Mouse (Mus musculus) MEL (cell line): Measurements from ENCODE around the gene Fgf23. TPM values are rescaled to one million over a fixed set of nuclear protein-coding genes. Genes with fewer than 3 reads are reported as not detected.

Experiments used
- DNase-seq: peaks from one replicate; pipeline ENCODE4 v3.0.0; 2011; ENCODE audit warnings: low read depth, low spot score
- H3K27ac ChIP-seq: 2 replicates; pipeline ENCODE4 v1.5.1; 2012; ENCODE audit warnings: low read depth, mild to moderate bottlenecking, control low read depth, low read length, moderate library complexity; ENCODE audit not compliant: control insufficient read depth
- H3K27me3 ChIP-seq, 2 experiments: fragments of 150-350 bp in 1 of 2; sonication (generic) in 1 of 2; 2 replicates each; pipeline ENCODE4 v1.6.1; 2012; ENCODE audit warnings: low read length in 2 of 2, mild to moderate bottlenecking in 2 of 2, improper control_type of control experiment in 1 of 2, moderate library complexity in 1 of 2; ENCODE audit not compliant: insufficient read depth in 2 of 2, control insufficient read depth in 1 of 2
- H3K36me3 ChIP-seq, 2 experiments: 2 replicates each; pipeline ENCODE4 v1.6.1; 2012 to 2014; ENCODE audit warnings: low read length in 2 of 2, improper control_type of control experiment in 1 of 2, inconsistent platforms in 1 of 2, mild to moderate bottlenecking in 1 of 2; ENCODE audit not compliant: insufficient read depth in 2 of 2, control insufficient read depth in 1 of 2
- H3K4me1 ChIP-seq, 2 experiments: fragments of 150-350 bp in 1 of 2; sonication (generic) in 1 of 2; 2 replicates each; pipeline ENCODE4 v1.6.1; 2012; ENCODE audit warnings: low read length in 2 of 2, improper control_type of control experiment in 1 of 2, mild to moderate bottlenecking in 1 of 2; ENCODE audit not compliant: insufficient read depth in 2 of 2, control insufficient read depth in 1 of 2
- H3K4me3 ChIP-seq, 2 experiments: fragments of 150-350 bp in 1 of 2; sonication (generic) in 1 of 2; 2 replicates each; pipeline ENCODE4 v1.5.1; 2012; ENCODE audit warnings: low read depth in 2 of 2, low read length in 2 of 2, mild to moderate bottlenecking in 2 of 2, moderate library complexity in 2 of 2, control low read depth in 1 of 2, improper control_type of control experiment in 1 of 2; ENCODE audit not compliant: control insufficient read depth in 1 of 2, insufficient read depth in 1 of 2
- H3K79me2 ChIP-seq: 2 replicates; pipeline ENCODE4 v1.6.1; 2012; ENCODE audit warnings: mild to moderate bottlenecking, low read length, moderate library complexity; ENCODE audit not compliant: control insufficient read depth, poor library complexity, insufficient read depth
- H3K9ac ChIP-seq: 2 replicates; pipeline ENCODE4 v1.6.1; 2012; ENCODE audit warnings: low read depth, mild to moderate bottlenecking, control low read depth, low read length, moderate library complexity; ENCODE audit not compliant: control insufficient read depth, poor library complexity, severe bottlenecking
- H3K9me3 ChIP-seq: fragments of 150-350 bp; sonication (generic); replicated peaks from 2 replicates; pipeline ENCODE4 v1.6.1; 2012; ENCODE audit warnings: mild to moderate bottlenecking, low read length, improper control_type of control experiment, moderate library complexity; ENCODE audit not compliant: insufficient read depth
- BHLHE40 ChIP-seq: IDR thresholded peaks from 2 replicates; pipeline ENCODE4 v1.6.1; 2012; ENCODE audit warnings: low read depth, mild to moderate bottlenecking, inconsistent platforms, low read length, improper control_type of control experiment, borderline replicate concordance
- CTCF ChIP-seq, 3 experiments: IDR thresholded peaks in 2 of 3; conservative IDR thresholded peaks in 1 of 3; 2 replicates each; pipeline ENCODE4 v1.5.1; 2011 to 2012; ENCODE audit warnings: low read length in 3 of 3, low read depth in 2 of 3, mild to moderate bottlenecking in 2 of 3, improper control_type of control experiment in 1 of 3, inconsistent platforms in 1 of 3, mixed read lengths in 1 of 3, moderate library complexity in 1 of 3; ENCODE audit not compliant: control insufficient read depth in 1 of 3, insufficient read depth in 1 of 3, poor library complexity in 1 of 3, severe bottlenecking in 1 of 3
- E2F4 ChIP-seq: IDR thresholded peaks from 2 replicates; pipeline ENCODE4 v1.6.1; 2011; ENCODE audit warnings: low read depth, low read length, improper control_type of control experiment, borderline replicate concordance
- ETS1 ChIP-seq: IDR thresholded peaks from 2 replicates; pipeline ENCODE4 v1.6.1; 2012; ENCODE audit warnings: low read depth, mild to moderate bottlenecking, inconsistent platforms, low read length, improper control_type of control experiment, moderate library complexity
- JUND ChIP-seq: IDR thresholded peaks from 2 replicates; pipeline ENCODE4 v1.6.1; 2011; ENCODE audit warnings: low read depth, mild to moderate bottlenecking, improper control_type of control experiment, low read length
- KAT2A ChIP-seq: conservative IDR thresholded peaks from 2 replicates; pipeline ENCODE4 v1.6.1; 2012; ENCODE audit warnings: low read depth, low read length, improper control_type of control experiment, inconsistent platforms
- MAFK ChIP-seq: IDR thresholded peaks from 2 replicates; pipeline ENCODE4 v1.6.1; 2011; ENCODE audit warnings: low read depth, mild to moderate bottlenecking, low read length, improper control_type of control experiment, borderline replicate concordance
- MEF2A ChIP-seq: IDR thresholded peaks from 2 replicates; pipeline ENCODE4 v1.6.1; 2014; ENCODE audit warnings: low read depth, mild to moderate bottlenecking, inconsistent platforms, low read length, improper control_type of control experiment; ENCODE audit not compliant: poor library complexity, insufficient replicate concordance, severe bottlenecking; ENCODE audit errors: extremely low read depth
- NELFE ChIP-seq: IDR thresholded peaks from 2 replicates; pipeline ENCODE4 v1.6.1; 2011; ENCODE audit warnings: low read depth, low read length, improper control_type of control experiment
- RAD21 ChIP-seq: IDR thresholded peaks from 2 replicates; pipeline ENCODE4 v1.6.1; 2011; ENCODE audit warnings: mild to moderate bottlenecking, low read depth, low read length, improper control_type of control experiment
- SIN3A ChIP-seq: IDR thresholded peaks from 2 replicates; pipeline ENCODE4 v1.6.1; 2012; ENCODE audit warnings: low read length, improper control_type of control experiment, inconsistent platforms
- SMC3 ChIP-seq: IDR thresholded peaks from 2 replicates; pipeline ENCODE4 v1.6.1; 2011; ENCODE audit warnings: low read depth, low read length, improper control_type of control experiment
- USF1 ChIP-seq: IDR thresholded peaks from 2 replicates; pipeline ENCODE4 v1.6.1; 2014; ENCODE audit warnings: low read depth, mild to moderate bottlenecking, inconsistent platforms, low read length, improper control_type of control experiment, moderate library complexity
- ZC3H11A ChIP-seq: IDR thresholded peaks from 2 replicates; pipeline ENCODE4 v1.6.1; 2012; ENCODE audit warnings: low read depth, mild to moderate bottlenecking, inconsistent platforms, low read length, improper control_type of control experiment
- ZKSCAN1 ChIP-seq: IDR thresholded peaks from 2 replicates; pipeline ENCODE4 v1.6.1; 2012; ENCODE audit warnings: low read depth, mild to moderate bottlenecking, inconsistent platforms, low read length, improper control_type of control experiment, moderate library complexity
- ZMIZ1 ChIP-seq: IDR thresholded peaks from 2 replicates; pipeline ENCODE4 v1.6.1; 2012; ENCODE audit warnings: low read depth, mild to moderate bottlenecking, inconsistent platforms, low read length, improper control_type of control experiment, moderate library complexity
- ZNF384 ChIP-seq: IDR thresholded peaks from 2 replicates; pipeline ENCODE4 v1.6.1; 2012; ENCODE audit warnings: low read depth, mild to moderate bottlenecking, inconsistent platforms, low read length, improper control_type of control experiment
- polyA plus RNA-seq, 2 experiments: library from polyadenylated mRNA; stranded (reverse) in 1 of 2; unstranded in 1 of 2; fragments of >175 nt in 1 of 2; fragments of >200 nt in 1 of 2; gene quantifications; 2 replicates each; pipeline versions ENCODE4 v1.2.1 to v1.2.4; 2012; ENCODE audit warnings: low replicate concordance in 2 of 2, low read depth in 1 of 2; ENCODE audit not compliant: insufficient read length in 2 of 2, insufficient read depth in 1 of 2, missing spikeins in 1 of 2
- total RNA-seq: library from RNA; depleted of rRNA; stranded (reverse); fragments of 300-350 nt; gene quantifications from 2 replicates; pipeline ENCODE4 v1.2.3, GENCODE M21; 2012

The Fgf23 gene
- total and polyA plus RNA-seq, 3 experiments: not detected

GRCm38 (mm10) chr6:127059975-127060374 lies 12.7 kb upstream of the Fgf23 start:
- no peaks in the 10 kb centered on the region for H3K79me2 ChIP-seq
- H3K27me3 ChIP-seq: no peaks in the 10 kb centered on the region; a peak in 1 of 4 replicates
- H3K36me3 ChIP-seq: no peaks in the 10 kb centered on the region
- H3K27ac ChIP-seq: no peak overlapping the region
- H3K9ac ChIP-seq: no peak overlapping the region
- TF ChIP-seq NELFE: no peak
- no peak for TF ChIP-seq BHLHE40
- TF ChIP-seq KAT2A: no peak
- TF ChIP-seq SIN3A: no peak
- H3K4me1 ChIP-seq: no peaks in the 10 kb centered on the region
- H3K9me3 ChIP-seq: no peaks in the 10 kb centered on the region
- no peak for DNase-seq
- H3K4me3 ChIP-seq: no peak overlapping the region

- TF ChIP-seq ZC3H11A (no peak), ZKSCAN1 (no peak), SMC3 (no peak), RAD21 (no peak), NELFE (no peak), ZMIZ1 (no peak), ETS1 (no peak), MAFK (no peak), MEF2A (no peak), ZNF384 (no peak), KAT2A (no peak), CTCF (IDR thresholded peaks at IDR 0.05 in 2 of 3, conservative IDR thresholded peaks at IDR 0.05 in 1 of 3; ENCODE audit: control insufficient read depth in 1 of 3, insufficient read depth in 1 of 3, low read depth in 2 of 3, low read length in 3 of 3, poor library complexity in 1 of 3, severe bottlenecking in 1 of 3) (no peak), JUND (no peak), E2F4 (no peak), USF1 (no peak)
- no peaks in the 10 kb centered on the region; a peak in 1 of 4 replicates for H3K27me3 ChIP-seq
- no peaks in the 10 kb centered on the region for H3K9me3 ChIP-seq
- no peaks in the 10 kb centered on the region for H3K79me2 ChIP-seq
- DNase-seq: no peak
- no peak overlapping the region for H3K4me3 ChIP-seq
- no peaks in the 10 kb centered on the region for H3K4me1 ChIP-seq
- no peaks in the 10 kb centered on the region for H3K36me3 ChIP-seq
- H3K27ac ChIP-seq: no peak overlapping the region
- H3K9ac ChIP-seq: no peak overlapping the region
Observed at GRCm38 (mm10) chr6:127063915-127064314, 8.8 kb upstream of the Fgf23 start.
